Mouse (Mus musculus) right cerebral cortex, postnatal 10 days (tissue): Measurements from ENCODE around the gene Olfr1193.
"Not testable (repeated sequence)": the region's sequence is repeated elsewhere in the genome, so short reads cannot be mapped to it uniquely, and the experiment has no call there.

ENCODE experiments used
- DNase-seq, 2 experiments: peaks; one replicate each; pipeline ENCODE4 v3.0.0; 2021; ENCODE audit warnings: low spot score in 2 of 2

Gene Olfr1193

DNA sequence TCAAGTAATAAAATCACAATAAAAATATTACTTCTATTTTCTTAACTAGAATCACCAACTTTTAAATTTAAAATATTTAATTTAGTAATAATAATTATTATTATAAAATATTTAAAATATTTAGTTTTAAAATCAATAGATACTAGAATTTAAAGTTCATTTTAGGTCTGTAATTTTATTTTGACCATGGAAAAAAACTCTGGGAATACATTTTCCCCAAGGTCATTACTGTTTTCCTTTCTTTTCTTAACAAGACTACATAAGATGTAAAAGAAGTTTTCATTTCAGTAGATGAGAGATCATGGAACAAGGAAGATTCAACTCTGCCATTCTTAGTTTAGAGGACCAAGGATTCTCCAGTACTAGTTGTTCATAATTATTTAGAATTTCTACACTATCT lies at the start of gene Olfr1193:
Gene Olfr1193, plus strand, starts transcription at position 301 of the 400 bp plus-strand sequence.
- DNase-seq, result not testable (repeated sequence)

- DNase-seq, result not testable (repeated sequence)
Observed at GRCm38 (mm10) chr2:88640242-88640641, 35.2 kb upstream of the Olfr1193 start, which contains the start of gene Olfr1191-ps1. Gene Olfr1191-ps1, plus strand, starts transcription at chr2:88640542.

DNA sequence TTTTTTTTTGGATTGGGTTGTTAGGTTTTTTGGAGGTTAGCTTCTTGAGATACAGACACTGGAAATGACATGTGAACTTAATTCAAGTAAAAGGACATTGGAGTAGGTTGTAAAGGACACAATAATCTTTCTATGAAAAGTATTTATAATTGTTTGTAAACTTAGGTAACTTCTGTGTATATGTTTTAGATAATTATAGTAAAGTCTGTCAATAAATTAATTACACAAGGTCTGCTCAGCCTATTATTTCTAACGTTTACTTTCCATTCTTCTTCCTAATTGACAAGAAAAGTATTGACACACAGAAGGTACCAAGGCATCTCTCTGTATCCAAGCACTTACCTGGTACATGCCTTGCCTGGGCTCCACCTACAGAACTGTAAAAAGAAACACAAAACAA lies 27.2 kb upstream of the Olfr1193 start, which contains the start of gene Olfr1192-ps1:
Gene Olfr1192-ps1, plus strand, starts transcription at position 301 of the 400 bp plus-strand sequence.
- DNase-seq, result no peak

GRCm38 (mm10) chr2:88689087-88689486 lies 13.7 kb downstream of the Olfr1193 start, which contains the start of gene Olfr1195:
Gene Olfr1195, minus strand, starts transcription at chr2:88689187.
- no peak for DNase-seq

DNA sequence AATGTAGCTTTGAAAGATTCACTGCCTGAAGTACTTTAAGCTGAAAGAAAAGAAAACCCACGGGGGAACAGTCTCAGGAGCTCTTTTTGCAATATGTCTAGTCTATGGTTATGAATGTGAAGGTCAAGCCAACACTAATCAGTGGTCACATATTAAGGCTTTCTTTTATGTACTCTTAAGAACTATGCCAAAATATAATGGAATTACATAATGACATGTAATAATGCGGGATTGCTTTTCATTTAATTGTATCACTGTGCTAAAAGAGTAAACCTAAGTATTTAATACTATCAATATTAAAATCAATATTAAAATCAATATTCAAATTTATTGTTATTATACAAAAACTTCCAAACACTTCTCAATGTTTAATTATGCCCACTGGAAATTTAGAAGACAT lies 29.1 kb downstream of the Olfr1193 start, which contains the start of gene Olfr1196:
Gene Olfr1196, minus strand, starts transcription at position 101 of the 400 bp plus-strand sequence.
- no peak for DNase-seq
